Mouse (Mus musculus): ENCODE results near the gene Csnk2b.

Gene Csnk2b

GRCm38 (mm10) chr17:35088825-35089644 is 32.8 kb downstream of the Csnk2b start, which contains the start of gene Abhd16a:
TSS of gene Abhd16a (plus strand) at chr17:35089263.
- DNase-seq (ENCODE audit: low spot score in 2 of 2) = peak; percentile 92 to 93

GRCm38 (mm10) chr17:35088151-35088550 is 33.7 kb downstream of the Csnk2b start:
- DNase-seq (ENCODE audit: low spot score in 2 of 2) = no peak

GRCm38 (mm10) chr17:35085208-35085865 is 36.5 kb downstream of the Csnk2b start, which contains the start of gene Ly6g6f:
TSS of gene Ly6g6f (minus strand) at chr17:35085610.
- no peak for DNase-seq (ENCODE audit: low spot score in 2 of 2)

- DNase-seq (ENCODE audit: low spot score in 2 of 2) = no peak
These were observed 37.8 kb downstream of the Csnk2b start for GRCm38 (mm10) chr17:35083929-35084497.

GRCm38 (mm10) chr17:35082841-35083576 is 38.8 kb downstream of the Csnk2b start:
- no peak for DNase-seq (ENCODE audit: low spot score in 2 of 2)

- DNase-seq (ENCODE audit: low spot score in 2 of 2) = no peak
These were observed 41.1 kb downstream of the Csnk2b start for GRCm38 (mm10) chr17:35080710-35081109.

- DNase-seq (ENCODE audit: low spot score in 2 of 2) = no peak
These were observed 41.6 kb downstream of the Csnk2b start for GRCm38 (mm10) chr17:35080248-35080647.

- no peak for DNase-seq (ENCODE audit: low spot score in 2 of 2)
These were observed 42.1 kb downstream of the Csnk2b start for GRCm38 (mm10) chr17:35079778-35080177.

GRCm38 (mm10) chr17:35077786-35078233 is 44.0 kb downstream of the Csnk2b start, which contains the start of gene Ly6g6d:
TSS of gene Ly6g6d (minus strand) at chr17:35078065.
- no peak for DNase-seq (ENCODE audit: low spot score in 2 of 2)

GRCm38 (mm10) chr17:35077285-35077684 is 44.6 kb downstream of the Csnk2b start:
- no peak for DNase-seq (ENCODE audit: low spot score in 2 of 2)

- no peak for DNase-seq (ENCODE audit: low spot score in 2 of 2)
These were observed 45.2 kb downstream of the Csnk2b start, which contains the start of gene Ly6g6e for GRCm38 (mm10) chr17:35076507-35077176. TSS of gene Ly6g6e (plus strand) at chr17:35076902.

- DNase-seq (ENCODE audit: low spot score in 2 of 2) = no peak
These were observed 47.8 kb downstream of the Csnk2b start for GRCm38 (mm10) chr17:35074097-35074496.

- DNase-seq (ENCODE audit: low spot score in 2 of 2) = no peak
These were observed 50.4 kb downstream of the Csnk2b start for GRCm38 (mm10) chr17:35071454-35071853.

GRCm38 (mm10) chr17:35070556-35071229 is 51.2 kb downstream of the Csnk2b start:
- no peak for DNase-seq (ENCODE audit: low spot score in 2 of 2)

GRCm38 (mm10) chr17:35068213-35068914 is 53.5 kb downstream of the Csnk2b start:
- no peak for DNase-seq (ENCODE audit: low spot score in 2 of 2)
